Mouse (Mus musculus): ENCODE measurements around the gene Ube2g1. TPM values are rescaled to one million over a fixed set of nuclear protein-coding genes. Genes with fewer than 3 reads are reported as not detected.

Ube2g1 gene
- polyA plus RNA-seq, 1 experiment from 2014 or later = 53.6 TPM

GRCm38 (mm10) chr11:72573819-72574218 lies 33.3 kb upstream of the Ube2g1 start:
- DNase-seq (ENCODE audit: low read depth, low spot score) (no peak), ATAC-seq (no peak)
- peak; percentile 69 for TF ChIP-seq CTCF (IDR thresholded peaks at IDR 0.05)

GRCm38 (mm10) chr11:72576111-72576465 lies 31.0 kb upstream of the Ube2g1 start:
- no peak for DNase-seq (ENCODE audit: low read depth, low spot score)
- ChIA-PET CTCF (interaction anchor here (0.9 kb wide), 1 partner anchor 152 kb away, joined by 3 read pairs; no protein-coding TSS in a partner anchor), POLR2A (no interaction called here)
- in situ Hi-C loops (cut with MboI; ENCODE audit: low pct_unique_long_range_greater_than_20kb) = loop anchor here (5.0 kb wide), 1 partner anchor 161 kb away; no protein-coding TSS in a partner anchor
- TF ChIP-seq CTCF (IDR thresholded peaks at IDR 0.05) = no peak
- no peak for ATAC-seq
- no peaks in the 10 kb centered on the region for H3K27me3 ChIP-seq

More at GRCm38 (mm10) chr11:72573819-72574218, 33.3 kb upstream of the Ube2g1 start:
- ChIA-PET POLR2A (no interaction called here), CTCF (no interaction called here)
- in situ Hi-C loops (cut with MboI; ENCODE audit: low pct_unique_long_range_greater_than_20kb) = no loop called here
- H3K27me3 ChIP-seq = no peaks in the 10 kb centered on the region

- POLR2A ChIA-PET = no interaction called here
- no peak for DNase-seq (ENCODE audit: low read depth, low spot score)
These were observed 30.4 kb upstream of the Ube2g1 start for GRCm38 (mm10) chr11:72576466-72577351.

GRCm38 (mm10) chr11:72578471-72578870 lies 28.6 kb upstream of the Ube2g1 start:
- ATAC-seq (no peak), DNase-seq (ENCODE audit: low read depth, low spot score) (no peak)
- H3K27me3 ChIP-seq = no peaks in the 10 kb centered on the region
- no peak for TF ChIP-seq CTCF (IDR thresholded peaks at IDR 0.05)
- ChIA-PET POLR2A (no interaction called here), CTCF (interaction anchor here (1.2 kb wide), 1 partner anchor 16 kb away, joined by 4 read pairs; no protein-coding TSS in a partner anchor)
- in situ Hi-C loops (cut with MboI; ENCODE audit: low pct_unique_long_range_greater_than_20kb) = loop anchor here (5.0 kb wide), 1 partner anchor 159 kb away; no protein-coding TSS in a partner anchor

More at GRCm38 (mm10) chr11:72576466-72577351, 30.4 kb upstream of the Ube2g1 start:
- ATAC-seq = no peak
- no peak for TF ChIP-seq CTCF (IDR thresholded peaks at IDR 0.05)
- CTCF ChIA-PET = no interaction called here
- no peaks in the 10 kb centered on the region for H3K27me3 ChIP-seq
- in situ Hi-C loops (cut with MboI; ENCODE audit: low pct_unique_long_range_greater_than_20kb) = loop anchor here (5.0 kb wide), 1 partner anchor 161 kb away; no protein-coding TSS in a partner anchor

GRCm38 (mm10) chr11:72581609-72582447 lies 25.3 kb upstream of the Ube2g1 start:
- no peak for ATAC-seq
- POLR2A ChIA-PET = interaction anchor here (0.8 kb wide), 1 partner anchor 13 kb away, joined by 3 read pairs; no protein-coding TSS in a partner anchor
- no peak for TF ChIP-seq CTCF (IDR thresholded peaks at IDR 0.05)
- H3K27me3 ChIP-seq = no peaks in the 10 kb centered on the region
- no peak for DNase-seq (ENCODE audit: low read depth, low spot score)
- CTCF ChIA-PET = no interaction called here
- in situ Hi-C loops (cut with MboI; ENCODE audit: low pct_unique_long_range_greater_than_20kb) = loop anchor here (5.0 kb wide), 1 partner anchor 420 kb away; no protein-coding TSS in a partner anchor

- no peak for ATAC-seq
- no peak for DNase-seq (ENCODE audit: low read depth, low spot score)
- no peaks in the 10 kb centered on the region for H3K27me3 ChIP-seq
- ChIA-PET CTCF (no interaction called here), POLR2A (interaction anchor here (0.8 kb wide), 1 partner anchor 13 kb away, joined by 3 read pairs; no protein-coding TSS in a partner anchor)
- in situ Hi-C loops (cut with MboI; ENCODE audit: low pct_unique_long_range_greater_than_20kb) = loop anchor here (5.0 kb wide), 1 partner anchor 420 kb away; no protein-coding TSS in a partner anchor
- no peak for TF ChIP-seq CTCF (IDR thresholded peaks at IDR 0.05)
These were observed 24.7 kb upstream of the Ube2g1 start for GRCm38 (mm10) chr11:72582448-72582705.

- no peak for ATAC-seq
- DNase-seq (ENCODE audit: low read depth, low spot score) = no peak
- CTCF ChIA-PET = interaction anchor here (2.1 kb wide), 1 partner anchor 11 kb away, joined by 5 read pairs; no protein-coding TSS in a partner anchor
- no peak for TF ChIP-seq CTCF (IDR thresholded peaks at IDR 0.05)
- in situ Hi-C loops (cut with MboI; ENCODE audit: low pct_unique_long_range_greater_than_20kb) = loop anchor here (5.0 kb wide), 1 partner anchor 419 kb away; no protein-coding TSS in a partner anchor
- POLR2A ChIA-PET = interaction anchor here (0.5 to 0.9 kb wide), 2 partner anchors 122 to 162 kb away, joined by 3 read pairs; no protein-coding TSS in a partner anchor
- no peaks in the 10 kb centered on the region for H3K27me3 ChIP-seq
These were observed 24.0 kb upstream of the Ube2g1 start for GRCm38 (mm10) chr11:72583092-72583491.

- CTCF ChIA-PET = no interaction called here
- POLR2A ChIA-PET = interaction anchor here (1.0 kb wide), 1 partner anchor 104 kb away, joined by 3 read pairs; no protein-coding TSS in a partner anchor
- H3K27me3 ChIP-seq = no peaks in the 10 kb centered on the region
- DNase-seq (ENCODE audit: low read depth, low spot score) (no peak), ATAC-seq (no peak)
- TF ChIP-seq CTCF (IDR thresholded peaks at IDR 0.05) = no peak
- in situ Hi-C loops (cut with MboI; ENCODE audit: low pct_unique_long_range_greater_than_20kb) = no loop called here
These were observed 20.5 kb upstream of the Ube2g1 start for GRCm38 (mm10) chr11:72586570-72586969.

- ChIA-PET POLR2A (interaction anchor here (0.6 to 1.2 kb wide), 3 partner anchors 20 to 119 kb away, joined by 3 to 4 read pairs (median 4); partner anchors contain the start of gene Ube2g1), CTCF (interaction anchor here (1.5 kb wide), 1 partner anchor 16 kb away, joined by 4 read pairs; no protein-coding TSS in a partner anchor)
- in situ Hi-C loops (cut with MboI; ENCODE audit: low pct_unique_long_range_greater_than_20kb) = no loop called here
- ATAC-seq = peak; percentile 82
- no peak for TF ChIP-seq CTCF (IDR thresholded peaks at IDR 0.05)
- H3K27me3 ChIP-seq = no peaks in the 10 kb centered on the region
- no peak for DNase-seq (ENCODE audit: low read depth, low spot score)
These were observed 19.4 kb upstream of the Ube2g1 start for GRCm38 (mm10) chr11:72587537-72588233.
